11 mouse cellular contexts compared by ENCODE assay signal in genomic region chr2:178155917-178156282, GRCm38 (mm10). TPM values are rescaled to one million over a fixed set of nuclear protein-coding genes. Genes with fewer than 3 reads are reported as not detected.
DNase-seq lines count a peak whose midpoint lies in the region; ATAC-seq and TF ChIP-seq lines count a peak whose summit lies in the region.
"Had no signal": no experiment of that assay in that cellular context is flagged by ENCODE, and none has a peak within 500 bp of the region (broad histone marks: within the 10 kb centered on the region; RNA-seq: fewer than 3 reads in every experiment).

No protein-coding gene starts in this region.

- no peak overlapping the region for H3K27ac ChIP-seq in kidney, embryonic 14.5 days (ENCODE audit: low read depth, low read length)
- H3K27ac ChIP-seq in heart, embryonic 15.5 days = no peak overlapping the region
- H3K27ac ChIP-seq in lung, postnatal 0 days (ENCODE audit: low read length) = no peak overlapping the region
- H3K27ac ChIP-seq: liver, embryonic 15.5 days had no signal

- DNase-seq in kidney, postnatal 10 days = peak; percentile 32
- DNase-seq in heart, adult 8-10 months (ENCODE audit: low spot score) = peak; percentile 44
- DNase-seq in lung, postnatal 0 days (ENCODE audit: low spot score) = peak; percentile 52
- DNase-seq in right cerebral cortex, postnatal 14 days = no peak
- DNase-seq: gastrocnemius, postnatal 25 days; right cerebral cortex, postnatal 25 days had no signal

- no peak overlapping the region for H3K9ac ChIP-seq in kidney, embryonic 14.5 days (ENCODE audit: low read depth, low read length)
- no peak overlapping the region for H3K9ac ChIP-seq in heart, embryonic 15.5 days
- H3K9ac ChIP-seq in lung, postnatal 0 days (replicated peaks; ENCODE audit: low read depth) = no peak overlapping the region
- H3K9ac ChIP-seq: liver, embryonic 15.5 days; midbrain, embryonic 15.5 days had no signal

- H3K4me1 ChIP-seq in kidney, embryonic 14.5 days (ENCODE audit: control insufficient read depth, insufficient read depth, low read length) = no peaks in the 10 kb centered on the region
- H3K4me1 ChIP-seq in heart, embryonic 15.5 days (replicated peaks) = peaks cover 15% of the 10 kb centered on the region
- H3K4me1 ChIP-seq in lung, postnatal 0 days (ENCODE audit: insufficient read depth, low read depth, low read length) = no peaks in the 10 kb centered on the region
- H3K4me1 ChIP-seq: liver, embryonic 15.5 days had no signal

- WGBS in kidney, embryonic 14.5 days = 50% methylated on average over 1 of the region's 1 CpGs
- 16% methylated on average over 1 of the region's 1 CpGs for WGBS in heart, embryonic 15.5 days
- WGBS in lung, postnatal 0 days = 67% methylated on average over 1 of the region's 1 CpGs

- H3K9me3 ChIP-seq in kidney, embryonic 14.5 days (ENCODE audit: control insufficient read depth, low read length) = no peaks in the 10 kb centered on the region
- no peaks in the 10 kb centered on the region for H3K9me3 ChIP-seq in heart, embryonic 15.5 days (replicated peaks)
- no peaks in the 10 kb centered on the region for H3K9me3 ChIP-seq in lung, postnatal 0 days (ENCODE audit: low read length)
- H3K9me3 ChIP-seq: liver, embryonic 15.5 days; midbrain, embryonic 15.5 days had no signal

- ATAC-seq in kidney, embryonic 14.5 days (ENCODE audit: low FRiP score, low TSS enrichment) = no peak
- peak; percentile 70 for ATAC-seq in heart, embryonic 15.5 days (replicated peaks; ENCODE audit: insufficient number of reproducible peaks, insufficient read depth, low FRiP score, low read depth)
- peak; percentile 72 for ATAC-seq in lung, postnatal 0 days
- no peak for ATAC-seq in erythroblast, adult 5-6 weeks (replicated peaks; ENCODE audit: low FRiP score, poor library complexity, severe bottlenecking)
- ATAC-seq: midbrain, embryonic 15.5 days had no signal

- no peaks in the 10 kb centered on the region for H3K36me3 ChIP-seq in kidney, embryonic 14.5 days (ENCODE audit: control insufficient read depth, insufficient read depth, low read length)
- no peaks in the 10 kb centered on the region for H3K36me3 ChIP-seq in heart, embryonic 15.5 days
- H3K36me3 ChIP-seq in lung, postnatal 0 days (ENCODE audit: insufficient read depth, low read length) = no peaks in the 10 kb centered on the region
- H3K36me3 ChIP-seq: liver, embryonic 15.5 days; midbrain, embryonic 15.5 days had no signal

- no peaks in the 10 kb centered on the region for H3K27me3 ChIP-seq in kidney, embryonic 14.5 days (ENCODE audit: control insufficient read depth, insufficient read depth, low read length)
- H3K27me3 ChIP-seq in heart, embryonic 15.5 days = peaks cover 16% of the 10 kb centered on the region
- no peaks in the 10 kb centered on the region for H3K27me3 ChIP-seq in lung, postnatal 0 days (replicated peaks; ENCODE audit: insufficient read depth, low read length)
- H3K27me3 ChIP-seq: liver, embryonic 15.5 days; midbrain, embryonic 15.5 days had no signal

- no peak overlapping the region for H3K4me3 ChIP-seq in kidney, embryonic 14.5 days (ENCODE audit: low read length)
- no peak overlapping the region for H3K4me3 ChIP-seq in heart, embryonic 15.5 days
- no peak overlapping the region for H3K4me3 ChIP-seq in lung, postnatal 0 days (ENCODE audit: low read depth, low read length)
- H3K4me3 ChIP-seq: liver, embryonic 15.5 days; midbrain, embryonic 15.5 days had no signal

- no peak for TF ChIP-seq EP300 in lung, postnatal 0 days (IDR thresholded peaks at IDR 0.05)

- TF ChIP-seq CTCF in lung, postnatal 0 days (IDR thresholded peaks at IDR 0.05) = no peak

- H3K4me2 ChIP-seq in kidney, embryonic 14.5 days (replicated peaks; ENCODE audit: low read depth, low read length) = no peak overlapping the region
- no peak overlapping the region for H3K4me2 ChIP-seq in heart, embryonic 15.5 days
- no peak overlapping the region for H3K4me2 ChIP-seq in lung, postnatal 0 days (replicated peaks; ENCODE audit: low read depth, low read length)
- H3K4me2 ChIP-seq: liver, embryonic 15.5 days; midbrain, embryonic 15.5 days had no signal

RNA-seq across cellular contexts. Expression of gene Phactr3, which starts 37.1 kb away (rescaled TPM):
- 0.81 and 0.95 TPM in 2 replicates for polyA plus RNA-seq in kidney, embryonic 14.5 days (2014; fragmentation: Nextera tagmentation; extraction: Ambion mirVana)
- total RNA-seq in heart, adult 8-10 months (2022) = 1 to 10 TPM in 3 of 4 experiments, under 1 TPM in 1; 0.63 to 3.0 (median 1.4) TPM
- polyA plus RNA-seq in heart, embryonic 15.5 days (2015; fragmentation: Nextera tagmentation; extraction: Ambion mirVana) = 5.9 and 6.5 TPM in 2 replicates
- 0.20 and 0.27 TPM in 2 replicates for polyA plus RNA-seq in lung, postnatal 0 days (2015; fragmentation: Nextera tagmentation; extraction: Ambion mirVana)
- not detected in 2 replicates for total RNA-seq in erythroblast, adult 5-6 weeks (2015; ENCODE audit: low replicate concordance)
- total RNA-seq in erythroblast, adult 5-6 weeks (2017; ENCODE audit: low replicate concordance) = not detected in 2 replicates
- total RNA-seq: gastrocnemius, postnatal 25 days had no signal

Comparison
In these comparisons a context has a peak if more than half of its experiments do, and no peak if none do; other contexts are left out.
1. ATAC-seq: peak in heart, embryonic 15.5 days (single experiment) and lung, postnatal 0 days (single experiment); none in kidney, embryonic 14.5 days (single experiment) and erythroblast, adult 5-6 weeks (single experiment).